Mouse (Mus musculus): ENCODE measurements at regions not wholly inside any gene's neighbourhood (a gene's known extent, or its start where the extent isn't known, plus 50 kb on each side); places are given as distances from the start of the nearest gene placed in this dataset.

- TF ChIP-seq MAFK (IDR thresholded peaks at IDR 0.05; ENCODE audit: insufficient read depth, low read depth, low read length) (no peak), ZC3H11A (IDR thresholded peaks at IDR 0.05; ENCODE audit: borderline replicate concordance, low read depth, low read length) (no peak), ZNF384 (IDR thresholded peaks at IDR 0.05; ENCODE audit: low read depth, low read length) (no peak), CHD2 (IDR thresholded peaks at IDR 0.05; ENCODE audit: low read depth, low read length) (no peak), HCFC1 (IDR thresholded peaks at IDR 0.05; ENCODE audit: borderline replicate concordance, insufficient read depth, low read length) (no peak)
- Histone ChIP-seq H3K36me3 (ENCODE audit: control insufficient read depth, insufficient read depth, low read length, poor library complexity, severe bottlenecking) (no peaks in the 10 kb centered on the region), H3K9ac (ENCODE audit: insufficient read depth, low read depth, low read length, poor library complexity, severe bottlenecking) (no peak overlapping the region), H3K4me1 (ENCODE audit: control insufficient read depth in 2 of 2, insufficient read depth in 2 of 2, low read length in 2 of 2, poor library complexity in 1 of 2) (no peaks in the 10 kb centered on the region), H3K4me3 (ENCODE audit: insufficient read depth in 1 of 2, low read depth in 1 of 2, low read length in 2 of 2, poor library complexity in 1 of 2, severe bottlenecking in 1 of 2) (no peak overlapping the region), H3K27ac (ENCODE audit: insufficient read depth, low read depth, low read length, poor library complexity, severe bottlenecking) (no peak overlapping the region), H3K9me3 (ENCODE audit: control insufficient read depth, insufficient read depth, low read depth, low read length) (no peaks in the 10 kb centered on the region)
- in situ Hi-C loops (cut with MboI; ENCODE audit: low sequenced_read_pairs in 2 of 2, unreplicated experiment in 2 of 2) = no loop called here
- no peak for DNase-seq (ENCODE audit: low read depth, low spot score)
Measured at GRCm38 (mm10) chr2:79548039-79548600, 87.0 kb upstream of the Itprid2 start.

- DNase-seq (ENCODE audit: low read depth, low spot score) = no peak
- Histone ChIP-seq H3K27ac (ENCODE audit: insufficient read depth, low read depth, low read length, poor library complexity, severe bottlenecking) (no peak overlapping the region), H3K4me1 (ENCODE audit: control insufficient read depth in 2 of 2, insufficient read depth in 2 of 2, low read length in 2 of 2, poor library complexity in 1 of 2) (no peaks in the 10 kb centered on the region), H3K9me3 (ENCODE audit: control insufficient read depth, insufficient read depth, low read depth, low read length) (no peaks in the 10 kb centered on the region), H3K4me3 (ENCODE audit: insufficient read depth in 1 of 2, low read depth in 1 of 2, low read length in 2 of 2, poor library complexity in 1 of 2, severe bottlenecking in 1 of 2) (no peak overlapping the region), H3K9ac (ENCODE audit: insufficient read depth, low read depth, low read length, poor library complexity, severe bottlenecking) (no peak overlapping the region), H3K36me3 (ENCODE audit: control insufficient read depth, insufficient read depth, low read length, poor library complexity, severe bottlenecking) (no peaks in the 10 kb centered on the region)
- in situ Hi-C loops (cut with MboI; ENCODE audit: low sequenced_read_pairs in 2 of 2, unreplicated experiment in 2 of 2) = no loop called here
- no peak for TF ChIP-seq MAFK (IDR thresholded peaks at IDR 0.05; ENCODE audit: insufficient read depth, low read depth, low read length)
- no peak for TF ChIP-seq ZNF384 (IDR thresholded peaks at IDR 0.05; ENCODE audit: low read depth, low read length)
- no peak for TF ChIP-seq HCFC1 (IDR thresholded peaks at IDR 0.05; ENCODE audit: borderline replicate concordance, insufficient read depth, low read length)
- TF ChIP-seq CHD2 (IDR thresholded peaks at IDR 0.05; ENCODE audit: low read depth, low read length) = no peak
- TF ChIP-seq ZC3H11A (IDR thresholded peaks at IDR 0.05; ENCODE audit: borderline replicate concordance, low read depth, low read length) = no peak
Measured at GRCm38 (mm10) chr2:79549781-79550180, 85.4 kb upstream of the Itprid2 start.

GRCm38 (mm10) chr2:79550432-79550831 lies 84.7 kb upstream of the Itprid2 start:
- Histone ChIP-seq H3K9me3 (ENCODE audit: control insufficient read depth, insufficient read depth, low read depth, low read length) (no peaks in the 10 kb centered on the region), H3K9ac (ENCODE audit: insufficient read depth, low read depth, low read length, poor library complexity, severe bottlenecking) (no peak overlapping the region), H3K36me3 (ENCODE audit: control insufficient read depth, insufficient read depth, low read length, poor library complexity, severe bottlenecking) (no peaks in the 10 kb centered on the region), H3K27ac (ENCODE audit: insufficient read depth, low read depth, low read length, poor library complexity, severe bottlenecking) (no peak overlapping the region), H3K4me3 (ENCODE audit: insufficient read depth in 1 of 2, low read depth in 1 of 2, low read length in 2 of 2, poor library complexity in 1 of 2, severe bottlenecking in 1 of 2) (no peak overlapping the region), H3K4me1 (ENCODE audit: control insufficient read depth in 2 of 2, insufficient read depth in 2 of 2, low read length in 2 of 2, poor library complexity in 1 of 2) (no peaks in the 10 kb centered on the region)
- in situ Hi-C loops (cut with MboI; ENCODE audit: low sequenced_read_pairs in 2 of 2, unreplicated experiment in 2 of 2) = no loop called here
- no peak for TF ChIP-seq HCFC1 (IDR thresholded peaks at IDR 0.05; ENCODE audit: borderline replicate concordance, insufficient read depth, low read length)
- TF ChIP-seq ZC3H11A (IDR thresholded peaks at IDR 0.05; ENCODE audit: borderline replicate concordance, low read depth, low read length) = no peak
- no peak for TF ChIP-seq MAFK (IDR thresholded peaks at IDR 0.05; ENCODE audit: insufficient read depth, low read depth, low read length)
- no peak for TF ChIP-seq ZNF384 (IDR thresholded peaks at IDR 0.05; ENCODE audit: low read depth, low read length)
- TF ChIP-seq CHD2 (IDR thresholded peaks at IDR 0.05; ENCODE audit: low read depth, low read length) = no peak
- DNase-seq (ENCODE audit: low read depth, low spot score) = no peak

- in situ Hi-C loops (cut with MboI; ENCODE audit: low sequenced_read_pairs in 2 of 2, unreplicated experiment in 2 of 2) = no loop called here
- no peaks in the 10 kb centered on the region for H3K4me1 ChIP-seq (ENCODE audit: control insufficient read depth in 2 of 2, insufficient read depth in 2 of 2, low read length in 2 of 2, poor library complexity in 1 of 2)
- H3K9ac ChIP-seq (ENCODE audit: insufficient read depth, low read depth, low read length, poor library complexity, severe bottlenecking) = no peak overlapping the region
- no peak overlapping the region for H3K4me3 ChIP-seq (ENCODE audit: insufficient read depth in 1 of 2, low read depth in 1 of 2, low read length in 2 of 2, poor library complexity in 1 of 2, severe bottlenecking in 1 of 2)
- H3K27ac ChIP-seq (ENCODE audit: insufficient read depth, low read depth, low read length, poor library complexity, severe bottlenecking) = no peak overlapping the region
- TF ChIP-seq CHD2 (IDR thresholded peaks at IDR 0.05; ENCODE audit: low read depth, low read length) (no peak), ZNF384 (IDR thresholded peaks at IDR 0.05; ENCODE audit: low read depth, low read length) (no peak), ZC3H11A (IDR thresholded peaks at IDR 0.05; ENCODE audit: borderline replicate concordance, low read depth, low read length) (no peak), HCFC1 (IDR thresholded peaks at IDR 0.05; ENCODE audit: borderline replicate concordance, insufficient read depth, low read length) (no peak), MAFK (IDR thresholded peaks at IDR 0.05; ENCODE audit: insufficient read depth, low read depth, low read length) (no peak)
- no peaks in the 10 kb centered on the region for H3K9me3 ChIP-seq (ENCODE audit: control insufficient read depth, insufficient read depth, low read depth, low read length)
- H3K36me3 ChIP-seq (ENCODE audit: control insufficient read depth, insufficient read depth, low read length, poor library complexity, severe bottlenecking) = no peaks in the 10 kb centered on the region
- DNase-seq (ENCODE audit: low read depth, low spot score) = no peak
Measured at GRCm38 (mm10) chr2:79552481-79552880, 82.7 kb upstream of the Itprid2 start.

GRCm38 (mm10) chr2:79555395-79555794 lies 79.8 kb upstream of the Itprid2 start:
- no peak overlapping the region for H3K4me3 ChIP-seq (ENCODE audit: insufficient read depth in 1 of 2, low read depth in 1 of 2, low read length in 2 of 2, poor library complexity in 1 of 2, severe bottlenecking in 1 of 2)
- H3K27ac ChIP-seq (ENCODE audit: insufficient read depth, low read depth, low read length, poor library complexity, severe bottlenecking) = no peak overlapping the region
- no peak for DNase-seq (ENCODE audit: low read depth, low spot score)
- no peaks in the 10 kb centered on the region for H3K36me3 ChIP-seq (ENCODE audit: control insufficient read depth, insufficient read depth, low read length, poor library complexity, severe bottlenecking)
- TF ChIP-seq MAFK (IDR thresholded peaks at IDR 0.05; ENCODE audit: insufficient read depth, low read depth, low read length) = no peak
- TF ChIP-seq ZNF384 (IDR thresholded peaks at IDR 0.05; ENCODE audit: low read depth, low read length) = no peak
- TF ChIP-seq ZC3H11A (IDR thresholded peaks at IDR 0.05; ENCODE audit: borderline replicate concordance, low read depth, low read length) = no peak
- no peak for TF ChIP-seq HCFC1 (IDR thresholded peaks at IDR 0.05; ENCODE audit: borderline replicate concordance, insufficient read depth, low read length)
- TF ChIP-seq CHD2 (IDR thresholded peaks at IDR 0.05; ENCODE audit: low read depth, low read length) = no peak
- H3K9ac ChIP-seq (ENCODE audit: insufficient read depth, low read depth, low read length, poor library complexity, severe bottlenecking) = no peak overlapping the region
- in situ Hi-C loops (cut with MboI; ENCODE audit: low sequenced_read_pairs in 2 of 2, unreplicated experiment in 2 of 2) = no loop called here
- no peaks in the 10 kb centered on the region for H3K9me3 ChIP-seq (ENCODE audit: control insufficient read depth, insufficient read depth, low read depth, low read length)
- no peaks in the 10 kb centered on the region for H3K4me1 ChIP-seq (ENCODE audit: control insufficient read depth in 2 of 2, insufficient read depth in 2 of 2, low read length in 2 of 2, poor library complexity in 1 of 2)

Measured in ES-E14 (cell line).